Mouse (Mus musculus): ENCODE data around the gene Mmp21. TPM values are rescaled to one million over a fixed set of nuclear protein-coding genes. Genes with fewer than 3 reads are reported as not detected.

The Mmp21 gene
- total and polyA plus RNA-seq, 3 experiments: 0.17 TPM; not detected in 2

DNA sequence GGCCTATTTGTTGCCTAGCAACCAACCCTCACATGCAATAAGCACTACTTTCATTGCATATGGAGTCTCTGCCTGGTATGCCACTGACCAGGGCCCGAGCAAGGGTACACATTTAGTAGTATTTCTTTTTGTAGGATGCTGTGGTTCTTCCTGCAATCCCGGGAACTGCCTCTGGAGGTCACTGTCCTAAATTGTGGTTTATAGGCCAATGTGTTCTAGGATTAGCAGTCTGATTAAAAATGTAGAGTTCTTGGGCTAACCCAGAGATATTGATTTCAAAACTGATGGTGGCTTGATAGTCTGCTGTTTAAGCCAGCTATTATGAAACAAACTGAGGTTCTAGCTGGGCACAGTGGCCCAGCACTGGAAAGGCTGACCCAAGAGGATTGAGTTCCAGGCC, 47.4 kb downstream of the Mmp21 start:
- H3K36me3 ChIP-seq (replicated peaks in 1 of 2; ENCODE audit: control insufficient read depth in 1 of 2, insufficient read depth in 1 of 2, low read length in 1 of 2): no peaks in the 10 kb centered on the region
- H3K79me2 ChIP-seq (replicated peaks; ENCODE audit: control insufficient read depth, extremely low read depth, insufficient read depth, poor library complexity, severe bottlenecking): no peaks in the 10 kb centered on the region
- H3K27me3 ChIP-seq (replicated peaks): peaks cover 56% of the 10 kb centered on the region
- no peak for TF ChIP-seq IRF4 (IDR thresholded peaks at IDR 0.05; ENCODE audit: low read depth, low read length)
- TF ChIP-seq CTCF (conservative IDR thresholded peaks at IDR 0.05 in 1 of 2, IDR thresholded peaks at IDR 0.05 in 1 of 2; ENCODE audit: low read depth in 2 of 2, low read length in 2 of 2): peak; percentile 48 to 61; a peak in 3 of 4 replicates
- no peaks in the 10 kb centered on the region for H3K9me3 ChIP-seq (replicated peaks; ENCODE audit: low read length)
- DNase-seq (ENCODE audit: extremely low read depth): peak; percentile 44
- H3K4me1 ChIP-seq (ENCODE audit: control insufficient read depth in 1 of 2, insufficient read depth in 2 of 2): peaks cover 0 to 3% of the 10 kb centered on the region in 2 experiments; a peak in 1 of 4 replicates
- no peak overlapping the region for H3K4me2 ChIP-seq (ENCODE audit: insufficient read depth, low read depth, poor library complexity, severe bottlenecking)
- no peak overlapping the region for H3K4me3 ChIP-seq (replicated peaks in 1 of 3; ENCODE audit: low read depth in 2 of 3, low read length in 2 of 3, poor library complexity in 1 of 3)
- in situ Hi-C loops (cut with MboI; ENCODE audit: low pct_ligation_motif_present, low pct_unique_long_range_greater_than_20kb, low sequenced_read_pairs): no loop called here
- dilution Hi-C loops (cut with MboI; ENCODE audit: extremely low pct_ligation_motif_present, extremely low pct_unique_long_range_greater_than_20kb, low sequenced_read_pairs): no loop called here
- no peak overlapping the region for H3K9ac ChIP-seq (ENCODE audit: insufficient read depth, low read depth)
- no peak overlapping the region for H3K27ac ChIP-seq (ENCODE audit: insufficient read depth, low read depth)

DNA sequence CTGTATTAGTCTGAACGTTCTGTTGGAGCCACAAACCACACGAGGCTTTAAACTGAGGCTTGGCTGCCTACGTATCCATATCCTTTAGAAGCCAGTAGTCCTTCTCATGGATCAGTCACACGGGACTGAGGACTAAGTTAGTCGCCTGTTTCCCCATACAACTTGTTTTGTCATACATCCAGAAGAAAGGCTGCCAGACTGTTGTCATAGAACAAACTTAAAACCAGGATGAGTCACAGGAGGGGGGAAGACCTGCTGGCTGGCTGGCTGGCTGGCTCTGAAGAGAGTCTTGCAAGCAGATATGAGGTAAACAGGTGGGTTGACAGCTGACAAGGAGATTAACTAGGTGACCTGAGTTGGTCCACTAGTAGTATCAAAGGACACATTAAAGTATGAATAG, 49.0 kb downstream of the Mmp21 start:
- in situ Hi-C loops (cut with MboI; ENCODE audit: low pct_ligation_motif_present, low pct_unique_long_range_greater_than_20kb, low sequenced_read_pairs) (no loop called here), dilution Hi-C loops (cut with MboI; ENCODE audit: extremely low pct_ligation_motif_present, extremely low pct_unique_long_range_greater_than_20kb, low sequenced_read_pairs) (no loop called here)
- Histone ChIP-seq H3K9ac (ENCODE audit: insufficient read depth, low read depth) (no peak overlapping the region), H3K4me2 (ENCODE audit: insufficient read depth, low read depth, poor library complexity, severe bottlenecking) (no peak overlapping the region), H3K27me3 (replicated peaks) (peaks cover 72% of the 10 kb centered on the region), H3K4me3 (replicated peaks in 1 of 3; ENCODE audit: low read depth in 2 of 3, low read length in 2 of 3, poor library complexity in 1 of 3) (no peak overlapping the region), H3K36me3 (replicated peaks in 1 of 2; ENCODE audit: control insufficient read depth in 1 of 2, insufficient read depth in 1 of 2, low read length in 1 of 2) (no peaks in the 10 kb centered on the region), H3K9me3 (replicated peaks; ENCODE audit: low read length) (no peaks in the 10 kb centered on the region), H3K4me1 (ENCODE audit: control insufficient read depth in 1 of 2, insufficient read depth in 2 of 2) (peaks cover 0 to 3% of the 10 kb centered on the region in 2 experiments; a peak in 1 of 4 replicates), H3K79me2 (replicated peaks; ENCODE audit: control insufficient read depth, extremely low read depth, insufficient read depth, poor library complexity, severe bottlenecking) (no peaks in the 10 kb centered on the region), H3K27ac (ENCODE audit: insufficient read depth, low read depth) (no peak overlapping the region)
- TF ChIP-seq ZKSCAN1 (IDR thresholded peaks at IDR 0.05; ENCODE audit: borderline replicate concordance, low read depth, low read length) (no peak), CHD1 (IDR thresholded peaks at IDR 0.05; ENCODE audit: low read depth, low read length) (no peak), CTCF (conservative IDR thresholded peaks at IDR 0.05 in 1 of 2, IDR thresholded peaks at IDR 0.05 in 1 of 2; ENCODE audit: low read depth in 2 of 2, low read length in 2 of 2) (no peak), NRF1 (IDR thresholded peaks at IDR 0.05; ENCODE audit: low read depth, low read length) (no peak), MAX (IDR thresholded peaks at IDR 0.05; ENCODE audit: low read length) (no peak), MAZ (IDR thresholded peaks at IDR 0.05; ENCODE audit: low read depth, low read length) (no peak), JUN (IDR thresholded peaks at IDR 0.05; ENCODE audit: insufficient read depth, low read depth, low read length) (no peak), PAX5 (IDR thresholded peaks at IDR 0.05; ENCODE audit: low read length) (no peak), MYC (IDR thresholded peaks at IDR 0.05; ENCODE audit: low read depth, low read length) (no peak), ETS1 (conservative IDR thresholded peaks at IDR 0.05; ENCODE audit: low read depth, low read length) (no peak), GABPA (IDR thresholded peaks at IDR 0.05; ENCODE audit: insufficient replicate concordance, low read depth, low read length) (no peak), ZNF384 (IDR thresholded peaks at IDR 0.05; ENCODE audit: low read depth, low read length) (no peak), ELF1 (IDR thresholded peaks at IDR 0.05; ENCODE audit: low read depth, low read length) (no peak)
- DNase-seq (ENCODE audit: extremely low read depth): no peak

All from CH12.LX (cell line).